Mouse (Mus musculus) heart, embryonic 14.5 days (tissue): Measurements from ENCODE around the gene Cacng7. TPM values are rescaled to one million over a fixed set of nuclear protein-coding genes. Genes with fewer than 3 reads are reported as not detected.
A peak's percentile ranks its signal among the peaks of the same experiment; 100 is the strongest.

ENCODE experiments used
- ATAC-seq: fragments of 200-750 bp; cut with Nextera tagmentation; 2 replicates; pipeline ENCODE4 v1.8.0; 2017; ENCODE audit warnings: low read depth, moderate TSS enrichment; ENCODE audit not compliant: insufficient number of reproducible peaks, insufficient read depth, low FRiP score
- H3K27ac ChIP-seq, 2 experiments: fragments of 200-500 bp in 1 of 2; fragments of 300-500 bp in 1 of 2; sonication (generic) in 1 of 2; replicated peaks in 1 of 2; 2 replicates each; pipeline ENCODE4 v1.5.1; 2012 to 2014; ENCODE audit warnings: low read depth in 2 of 2, low read length in 2 of 2, control low read depth in 1 of 2, mild to moderate bottlenecking in 1 of 2, mixed read lengths in 1 of 2; ENCODE audit not compliant: control insufficient read depth in 1 of 2, insufficient read depth in 1 of 2
- H3K27me3 ChIP-seq: fragments of 300-500 bp; sonication (generic); 2 replicates; pipeline ENCODE4 v1.6.1; 2014; ENCODE audit warnings: mild to moderate bottlenecking, low read length, control low read depth; ENCODE audit not compliant: control insufficient read depth, insufficient read depth
- H3K36me3 ChIP-seq: fragments of 300-500 bp; sonication (generic); 2 replicates; pipeline ENCODE4 v1.6.1; 2014; ENCODE audit warnings: mild to moderate bottlenecking, control low read depth, low read length, mixed read lengths; ENCODE audit not compliant: control insufficient read depth, insufficient read depth
- H3K4me1 ChIP-seq, 2 experiments: fragments of 200-500 bp in 1 of 2; fragments of 300-500 bp in 1 of 2; sonication (generic) in 1 of 2; 2 replicates each; pipeline ENCODE4 v1.6.1; 2012 to 2014; ENCODE audit warnings: low read length in 2 of 2, control low read depth in 1 of 2, mixed read lengths in 1 of 2; ENCODE audit not compliant: control insufficient read depth in 2 of 2, insufficient read depth in 2 of 2
- H3K4me2 ChIP-seq: fragments of 300-500 bp; sonication (generic); 2 replicates; pipeline ENCODE4 v1.6.1; 2014; ENCODE audit warnings: mild to moderate bottlenecking, low read length
- H3K4me3 ChIP-seq, 2 experiments: fragments of 200-500 bp in 1 of 2; fragments of 300-500 bp in 1 of 2; sonication (generic) in 1 of 2; 2 replicates each; pipeline ENCODE4 v1.5.1; 2012 to 2014; ENCODE audit warnings: low read length in 2 of 2, mild to moderate bottlenecking in 2 of 2, control low read depth in 1 of 2, low read depth in 1 of 2, moderate library complexity in 1 of 2; ENCODE audit not compliant: control insufficient read depth in 1 of 2, insufficient read depth in 1 of 2
- H3K9ac ChIP-seq: fragments of 300-500 bp; sonication (generic); 2 replicates; pipeline ENCODE4 v1.6.1; 2014; ENCODE audit warnings: mild to moderate bottlenecking, low read length
- H3K9me3 ChIP-seq: fragments of 300-500 bp; sonication (generic); 2 replicates; pipeline ENCODE4 v1.6.1; 2016; ENCODE audit warnings: low read length, control low read depth; ENCODE audit not compliant: control insufficient read depth
- WGBS: fragments of 180-500 bp; shearing (Covaris S2); extraction: QIAGEN DNeasy Blood & Tissue Kit; methylation state at CpG from one replicate; pipeline ENCODE4 v1.1.7; 2014; 5-methylcytosine and 5-hydroxymethylcytosine counted together
- polyA plus RNA-seq: library from polyadenylated mRNA; unstranded; fragments of >200 nt; fragmentation: Nextera tagmentation; extraction: Ambion mirVana; gene quantifications from 2 replicates; pipeline ENCODE4 v1.2.1, GENCODE M21; 2014

Gene Cacng7
- polyA plus RNA-seq = 0.39 and 0.88 TPM in 2 replicates

- H3K27ac ChIP-seq = 0 out of 4 replicates have a peak within 1 kb of the TSS, but pooled peaks of 1 of the 2 experiments have one; percentile 10
- ATAC-seq = no peak
Observed at GRCm38 (mm10) chr7:3332619-3333521, at the start of gene Cacng7. Gene Cacng7 (plus strand): TSS chr7:3332955.

GRCm38 (mm10) chr7:3283081-3283875 lies 49.5 kb upstream of the Cacng7 start:
- WGBS = 84% methylated on average over 11 of the region's 11 CpGs
- ATAC-seq = no peak
- H3K27me3 ChIP-seq = no peaks in the 10 kb centered on the region

More at GRCm38 (mm10) chr7:3332619-3333521, at the start of gene Cacng7:
- 1% methylated on average over 55 of the region's 65 CpGs for WGBS
- Histone ChIP-seq H3K27me3 (peaks cover 54% of the 10 kb centered on the region), H3K4me2 (peak within 1 kb of the TSS; percentile 66), H3K9ac (peak within 1 kb of the TSS; percentile 65), H3K36me3 (no peaks in the 10 kb centered on the region), H3K4me3 (peak within 1 kb of the TSS; percentile 38 to 39), H3K4me1 (peaks cover 0 to 3% of the 10 kb centered on the region in 2 experiments; a peak in 1 of 4 replicates), H3K9me3 (no peaks in the 10 kb centered on the region)

GRCm38 (mm10) chr7:3284604-3285003 lies 48.2 kb upstream of the Cacng7 start:
- Histone ChIP-seq H3K27me3 (no peaks in the 10 kb centered on the region), H3K27ac (no peak overlapping the region), H3K9me3 (no peaks in the 10 kb centered on the region), H3K36me3 (no peaks in the 10 kb centered on the region), H3K4me3 (no peak overlapping the region), H3K4me2 (no peak overlapping the region), H3K9ac (no peak overlapping the region), H3K4me1 (peaks cover 14 to 17% of the 10 kb centered on the region in 2 experiments)
- 83% methylated on average over 10 of the region's 10 CpGs for WGBS
- ATAC-seq = no peak

More at GRCm38 (mm10) chr7:3283081-3283875, 49.5 kb upstream of the Cacng7 start:
- no peaks in the 10 kb centered on the region for H3K36me3 ChIP-seq
- H3K4me3 ChIP-seq = no peak overlapping the region
- H3K4me2 ChIP-seq = no peak overlapping the region
- H3K9ac ChIP-seq = no peak overlapping the region
- H3K27ac ChIP-seq = no peak overlapping the region
- H3K9me3 ChIP-seq = no peaks in the 10 kb centered on the region
- peaks cover 12 to 14% of the 10 kb centered on the region in 2 experiments for H3K4me1 ChIP-seq

- Histone ChIP-seq H3K4me2 (no peak overlapping the region), H3K4me1 (peaks cover 4 to 8% of the 10 kb centered on the region in 2 experiments), H3K27me3 (no peaks in the 10 kb centered on the region), H3K27ac (no peak overlapping the region), H3K4me3 (no peak overlapping the region), H3K9me3 (no peaks in the 10 kb centered on the region), H3K9ac (no peak overlapping the region), H3K36me3 (no peaks in the 10 kb centered on the region)
- no peak for ATAC-seq
- 88% methylated on average over 5 of the region's 5 CpGs for WGBS
Observed at GRCm38 (mm10) chr7:3286036-3286435, 46.7 kb upstream of the Cacng7 start.

GRCm38 (mm10) chr7:3287186-3287585 lies 45.6 kb upstream of the Cacng7 start:
- H3K36me3 ChIP-seq = no peaks in the 10 kb centered on the region
- ATAC-seq = no peak
- H3K9me3 ChIP-seq = no peaks in the 10 kb centered on the region
- no peak overlapping the region for H3K4me3 ChIP-seq
- H3K27ac ChIP-seq = no peak overlapping the region
- no peak overlapping the region for H3K4me2 ChIP-seq
- H3K4me1 ChIP-seq = peaks cover 8 to 14% of the 10 kb centered on the region in 2 experiments
- WGBS = 78% methylated on average over 7 of the region's 7 CpGs
- no peak overlapping the region for H3K9ac ChIP-seq
- H3K27me3 ChIP-seq = no peaks in the 10 kb centered on the region

GRCm38 (mm10) chr7:3288976-3289970 lies 43.5 kb upstream of the Cacng7 start, which contains the start of the genes Myadm and Prkcg:
Gene Myadm (plus strand): TSS chr7:3289080.
Gene Prkcg (plus strand): TSS chr7:3289179.
- peak within 1 kb of the TSS; percentile 74 for H3K4me2 ChIP-seq
- 2% methylated on average over 30 of the region's 30 CpGs for whole genome bisulfite sequencing
- peak; percentile 36 for ATAC-seq
- H3K27ac ChIP-seq = peak within 1 kb of the TSS; percentile 93 to 97
- H3K27me3 ChIP-seq = no peaks in the 10 kb centered on the region
- no peaks in the 10 kb centered on the region for H3K9me3 ChIP-seq
- peaks cover 9% of the 10 kb centered on the region for H3K36me3 ChIP-seq
- peak within 1 kb of the TSS; percentile 53 to 73 for H3K4me3 ChIP-seq
- H3K9ac ChIP-seq = peak within 1 kb of the TSS; percentile 86
- peaks cover 16 to 22% of the 10 kb centered on the region in 2 experiments for H3K4me1 ChIP-seq
